27 mouse cellular contexts compared by ENCODE assay signal in the genomic region with DNA sequence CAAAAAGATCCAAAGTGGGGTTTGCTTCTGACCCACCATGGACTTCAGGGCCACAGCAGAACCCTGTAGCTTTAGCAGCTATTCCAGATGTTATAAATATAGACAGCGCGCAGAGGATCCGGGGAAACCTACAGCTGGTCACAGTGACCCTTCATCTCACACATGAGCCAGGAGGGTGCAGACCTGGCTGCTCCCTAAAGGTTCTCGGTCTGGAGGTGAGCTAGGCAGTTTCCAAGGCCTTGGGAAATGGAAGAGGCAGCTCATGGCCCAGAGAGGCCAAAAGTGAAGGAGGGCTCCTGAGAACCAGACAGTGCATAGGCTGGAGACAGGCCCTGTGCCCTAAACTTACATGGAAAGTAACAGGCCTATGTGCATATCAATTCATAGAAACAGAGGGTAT. TPM values are rescaled to one million over a fixed set of nuclear protein-coding genes. Genes with fewer than 3 reads are reported as not detected.
DNase-seq lines count a peak whose midpoint lies in the region; ATAC-seq and TF ChIP-seq lines count a peak whose summit lies in the region.
"Had no signal": no experiment of that assay in that cellular context is flagged by ENCODE, and none has a peak within 500 bp of the region (broad histone marks: within the 10 kb centered on the region; RNA-seq: fewer than 3 reads in every experiment).

No protein-coding gene starts in this region.

- no peak overlapping the region for H3K9ac ChIP-seq in forebrain, embryonic 13.5 days
- no peak overlapping the region for H3K9ac ChIP-seq in midbrain, postnatal 0 days (replicated peaks; ENCODE audit: low read length, poor library complexity, severe bottlenecking)
- H3K9ac ChIP-seq: embryonic facial prominence, embryonic 12.5 days; forebrain, embryonic 12.5 days; forebrain, embryonic 15.5 days; forebrain, postnatal 0 days had no signal

- H3K27ac ChIP-seq in forebrain, embryonic 10.5 days, result peak overlapping the region; percentile 97; the same call in 1 of the 2 replicates
- H3K27ac ChIP-seq in forebrain, embryonic 13.5 days, result no peak overlapping the region
- peak overlapping the region; percentile 96 for H3K27ac ChIP-seq in midbrain, embryonic 10.5 days (replicated peaks)
- no peak overlapping the region for H3K27ac ChIP-seq in midbrain, postnatal 0 days (ENCODE audit: low read depth, low read length)
- H3K27ac ChIP-seq: embryonic facial prominence, embryonic 12.5 days; forebrain, embryonic 12.5 days; forebrain, embryonic 15.5 days had no signal

- 91% methylated on average over 4 of the region's 4 CpGs for WGBS in forebrain, embryonic 10.5 days
- WGBS in forebrain, embryonic 13.5 days, result 94% methylated on average over 4 of the region's 4 CpGs
- WGBS in midbrain, embryonic 10.5 days, result 98% methylated on average over 4 of the region's 4 CpGs
- WGBS in midbrain, postnatal 0 days, result 92% methylated on average over 4 of the region's 4 CpGs

- no peak overlapping the region for H3K4me2 ChIP-seq in forebrain, embryonic 13.5 days
- no peak overlapping the region for H3K4me2 ChIP-seq in midbrain, postnatal 0 days (ENCODE audit: low read depth, low read length, poor library complexity, severe bottlenecking)
- H3K4me2 ChIP-seq: embryonic facial prominence, embryonic 12.5 days; forebrain, embryonic 12.5 days; forebrain, embryonic 15.5 days had no signal

- no peaks in the 10 kb centered on the region for H3K36me3 ChIP-seq in forebrain, embryonic 10.5 days (replicated peaks)
- no peaks in the 10 kb centered on the region for H3K36me3 ChIP-seq in forebrain, embryonic 13.5 days (ENCODE audit: poor library complexity, severe bottlenecking)
- H3K36me3 ChIP-seq in midbrain, embryonic 10.5 days, result no peaks in the 10 kb centered on the region
- H3K36me3 ChIP-seq in midbrain, postnatal 0 days (ENCODE audit: insufficient read depth, low read length), result no peaks in the 10 kb centered on the region
- H3K36me3 ChIP-seq: embryonic facial prominence, embryonic 10.5 days; embryonic facial prominence, embryonic 12.5 days; forebrain, embryonic 12.5 days; forebrain, embryonic 15.5 days; G1E had no signal

- no peak for ATAC-seq in forebrain, embryonic 13.5 days
- no peak for ATAC-seq in midbrain, postnatal 0 days (ENCODE audit: low FRiP score)
- ATAC-seq: activated CD4-positive, CD25-positive, alpha-beta regulatory T cell, adult 4 months; CD4-positive, CD25-positive, alpha-beta regulatory T cell, adult 4 months; forebrain, embryonic 15.5 days; forebrain, postnatal 0 days; Patski had no signal

- intact Hi-C loops in heart, postnatal 25 days (cut with DNase I), result no loop called here

- DNase-seq in forebrain, embryonic 10.5 days (ENCODE audit: extremely low spot score, low spot score), result no peak
- peak; percentile 82 for DNase-seq in heart, adult 11 months
- no peak for DNase-seq in heart, postnatal 25 days (ENCODE audit: low spot score)
- DNase-seq in midbrain, embryonic 10.5 days (ENCODE audit: low spot score), result no peak
- DNase-seq in midbrain, postnatal 0 days (ENCODE audit: low spot score), result no peak
- DNase-seq: adrenal gland, adult 8-10 months; adrenal gland, postnatal 36 days; B cell, adult 2 months; cerebellum, adult 11-12 months; cerebellum, adult 2 months; cerebellum, adult 9-10 months; cerebellum, postnatal 25 days; forebrain, postnatal 0 days had no signal

- TF ChIP-seq CTCF in midbrain, postnatal 0 days (IDR thresholded peaks at IDR 0.05), result no peak

- peaks cover 31% of the 10 kb centered on the region for H3K27me3 ChIP-seq in forebrain, embryonic 10.5 days (ENCODE audit: poor library complexity, severe bottlenecking)
- H3K27me3 ChIP-seq in forebrain, embryonic 13.5 days, result no peaks in the 10 kb centered on the region
- peaks cover 31% of the 10 kb centered on the region for H3K27me3 ChIP-seq in midbrain, embryonic 10.5 days (ENCODE audit: low read depth, poor library complexity, severe bottlenecking)
- no peaks in the 10 kb centered on the region for H3K27me3 ChIP-seq in midbrain, postnatal 0 days (ENCODE audit: insufficient read depth, low read length)
- H3K27me3 ChIP-seq: forebrain, embryonic 12.5 days; forebrain, embryonic 15.5 days had no signal

- H3K4me3 ChIP-seq in forebrain, embryonic 10.5 days, result no peak overlapping the region
- H3K4me3 ChIP-seq in forebrain, embryonic 13.5 days, result no peak overlapping the region
- H3K4me3 ChIP-seq in midbrain, embryonic 10.5 days, result no peak overlapping the region
- no peak overlapping the region for H3K4me3 ChIP-seq in midbrain, postnatal 0 days (ENCODE audit: low read depth, low read length)
- H3K4me3 ChIP-seq: embryonic facial prominence, embryonic 10.5 days; embryonic facial prominence, embryonic 12.5 days; forebrain, embryonic 12.5 days; forebrain, embryonic 15.5 days had no signal

- H3K9me3 ChIP-seq in forebrain, embryonic 10.5 days, result no peaks in the 10 kb centered on the region
- no peaks in the 10 kb centered on the region for H3K9me3 ChIP-seq in forebrain, embryonic 13.5 days (replicated peaks)
- H3K9me3 ChIP-seq in midbrain, embryonic 10.5 days (replicated peaks), result no peaks in the 10 kb centered on the region
- no peaks in the 10 kb centered on the region for H3K9me3 ChIP-seq in midbrain, postnatal 0 days (ENCODE audit: low read length)
- H3K9me3 ChIP-seq: embryonic facial prominence, embryonic 10.5 days; embryonic facial prominence, embryonic 12.5 days; forebrain, embryonic 12.5 days; forebrain, embryonic 15.5 days; G1E had no signal

- peaks cover 91% of the 10 kb centered on the region for H3K4me1 ChIP-seq in forebrain, embryonic 10.5 days
- peaks cover 73% of the 10 kb centered on the region for H3K4me1 ChIP-seq in forebrain, embryonic 13.5 days
- peaks cover 98% of the 10 kb centered on the region for H3K4me1 ChIP-seq in midbrain, embryonic 10.5 days
- peaks cover 12% of the 10 kb centered on the region; the same call in 1 of the 2 replicates for H3K4me1 ChIP-seq in midbrain, postnatal 0 days (ENCODE audit: insufficient read depth, low read length)

RNA-seq across cellular contexts. Expression of a gene that starts 6.7 kb away (rescaled TPM):
- polyA plus RNA-seq in forebrain, embryonic 10.5 days (2016; fragmentation: Nextera tagmentation; extraction: Ambion mirVana), result 37.4 and 40.7 TPM in 2 replicates
- 29.2 and 30.8 TPM in 2 replicates for polyA plus RNA-seq in forebrain, embryonic 13.5 days (2015; fragmentation: Nextera tagmentation; extraction: Ambion mirVana)
- total RNA-seq in heart, postnatal 25 days (2021), result 10 to 100 TPM in 1 of 2 experiments, 1 to 10 TPM in 1; 7.2 to 11.5 TPM
- 65.8 and 74.1 TPM in 2 replicates for polyA plus RNA-seq in midbrain, embryonic 10.5 days (2016; fragmentation: Nextera tagmentation; extraction: Ambion mirVana)
- 49.2 and 49.9 TPM in 2 replicates for total RNA-seq in midbrain, postnatal 0 days (2014; rRNA removed)
- polyA plus RNA-seq in midbrain, postnatal 0 days (2015; fragmentation: Nextera tagmentation; extraction: Ambion mirVana), result 16.1 and 16.5 TPM in 2 replicates
- polyA plus RNA-seq: G1E had no signal

RNA-seq across cellular contexts. Expression of a gene that starts 22.9 kb away (rescaled TPM):
- polyA plus RNA-seq in forebrain, embryonic 10.5 days (2016; fragmentation: Nextera tagmentation; extraction: Ambion mirVana), result 1.3 and 1.5 TPM in 2 replicates
- 0.66 and 0.78 TPM in 2 replicates for polyA plus RNA-seq in forebrain, embryonic 13.5 days (2015; fragmentation: Nextera tagmentation; extraction: Ambion mirVana)
- 1 to 10 TPM; 4.1 to 4.2 TPM for total RNA-seq in heart, postnatal 25 days (2021)
- polyA plus RNA-seq in midbrain, embryonic 10.5 days (2016; fragmentation: Nextera tagmentation; extraction: Ambion mirVana), result 1.3 and 1.9 TPM in 2 replicates
- 1.7 and 3.5 TPM in 2 replicates for total RNA-seq in midbrain, postnatal 0 days (2014; rRNA removed)
- 0.98 and 1.3 TPM in 2 replicates for polyA plus RNA-seq in midbrain, postnatal 0 days (2015; fragmentation: Nextera tagmentation; extraction: Ambion mirVana)

RNA-seq across cellular contexts. Expression of a gene that starts 37.5 kb away (rescaled TPM):
- polyA plus RNA-seq in forebrain, embryonic 10.5 days (2016; fragmentation: Nextera tagmentation; extraction: Ambion mirVana), result 128 and 130 TPM in 2 replicates
- 95.4 and 104 TPM in 2 replicates for polyA plus RNA-seq in forebrain, embryonic 13.5 days (2015; fragmentation: Nextera tagmentation; extraction: Ambion mirVana)
- 10 to 100 TPM; 36.1 to 40.6 TPM for total RNA-seq in heart, postnatal 25 days (2021)
- polyA plus RNA-seq in midbrain, embryonic 10.5 days (2016; fragmentation: Nextera tagmentation; extraction: Ambion mirVana), result 131 and 140 TPM in 2 replicates
- 87.0 and 101 TPM in 2 replicates for total RNA-seq in midbrain, postnatal 0 days (2014; rRNA removed)
- polyA plus RNA-seq in midbrain, postnatal 0 days (2015; fragmentation: Nextera tagmentation; extraction: Ambion mirVana), result 90.4 TPM in 2 replicates

RNA-seq across cellular contexts. Expression of a gene that starts 40.6 kb away (rescaled TPM):
- not detected in 2 replicates for polyA plus RNA-seq in forebrain, embryonic 10.5 days (2016; fragmentation: Nextera tagmentation; extraction: Ambion mirVana)
- not detected in 2 replicates for polyA plus RNA-seq in forebrain, embryonic 13.5 days (2015; fragmentation: Nextera tagmentation; extraction: Ambion mirVana)
- not detected for total RNA-seq in heart, postnatal 25 days (2021)
- polyA plus RNA-seq in midbrain, embryonic 10.5 days (2016; fragmentation: Nextera tagmentation; extraction: Ambion mirVana), result not detected in 2 replicates
- total RNA-seq in midbrain, postnatal 0 days (2014; rRNA removed), result 0.38 TPM in 1 of 2 replicates, not detected in the other
- polyA plus RNA-seq in midbrain, postnatal 0 days (2015; fragmentation: Nextera tagmentation; extraction: Ambion mirVana), result not detected in 2 replicates
- total RNA-seq: adrenal gland, adult 18-20 months; adrenal gland, adult 8-10 months; adrenal gland, postnatal 14 days; adrenal gland, postnatal 36 days; CH12.LX; forebrain, postnatal 0 days; G1E had no signal
- polyA plus RNA-seq: activated CD4-positive, CD25-positive, alpha-beta regulatory T cell, adult 4 months; CD4-positive, CD25-positive, alpha-beta regulatory T cell, adult 4 months; cerebellum, adult 2 months; cortical plate, adult 2 months; embryonic facial prominence, embryonic 10.5 days; embryonic facial prominence, embryonic 12.5 days; embryonic facial prominence, embryonic 14.5 days; forebrain, embryonic 12.5 days; forebrain, embryonic 15.5 days; forebrain, postnatal 0 days; G1E had no signal

RNA-seq across cellular contexts. Expression of a gene that starts 44.7 kb away (rescaled TPM):
- 0.67 and 0.80 TPM in 2 replicates for polyA plus RNA-seq in forebrain, embryonic 10.5 days (2016; fragmentation: Nextera tagmentation; extraction: Ambion mirVana)
- 0.21 TPM in 1 of 2 replicates, not detected in the other for polyA plus RNA-seq in forebrain, embryonic 13.5 days (2015; fragmentation: Nextera tagmentation; extraction: Ambion mirVana)
- not detected for total RNA-seq in heart, postnatal 25 days (2021)
- 0.62 TPM in 1 of 2 replicates, not detected in the other for polyA plus RNA-seq in midbrain, embryonic 10.5 days (2016; fragmentation: Nextera tagmentation; extraction: Ambion mirVana)
- not detected in 2 replicates for total RNA-seq in midbrain, postnatal 0 days (2014; rRNA removed)
- 1.5 TPM in 1 of 2 replicates, not detected in the other for polyA plus RNA-seq in midbrain, postnatal 0 days (2015; fragmentation: Nextera tagmentation; extraction: Ambion mirVana)
- total RNA-seq: adrenal gland, adult 18-20 months; adrenal gland, postnatal 14 days; adrenal gland, postnatal 36 days; forebrain, postnatal 0 days; G1E had no signal
- polyA plus RNA-seq: activated CD4-positive, CD25-positive, alpha-beta regulatory T cell, adult 4 months; CD4-positive, CD25-positive, alpha-beta regulatory T cell, adult 4 months; embryonic facial prominence, embryonic 12.5 days; embryonic facial prominence, embryonic 14.5 days; forebrain, embryonic 15.5 days; forebrain, postnatal 0 days; G1E had no signal

Comparison
In these comparisons a context has a peak if more than half of its experiments do, and no peak if none do; other contexts are left out.
1. H3K27ac ChIP-seq: peak in forebrain, embryonic 10.5 days (single experiment) and midbrain, embryonic 10.5 days (single experiment); none in forebrain, embryonic 13.5 days (single experiment) and midbrain, postnatal 0 days (single experiment).